Mouse (Mus musculus) G1E (cell line): ENCODE measurements around the gene Osbpl10.

ENCODE experiments used
- CTCF ChIP-seq: IDR thresholded peaks from 2 replicates; pipeline ENCODE4 v1.5.1; 2012; ENCODE audit warnings: low read depth, low read length, inconsistent platforms, mixed read lengths
- GATA1 ChIP-seq: IDR thresholded peaks from 2 replicates; pipeline ENCODE4 v1.6.1; 2012; ENCODE audit warnings: borderline replicate concordance, low read length, inconsistent platforms, mixed read lengths
- GATA2 ChIP-seq: IDR thresholded peaks from 2 replicates; pipeline ENCODE4 v1.6.1; 2012; ENCODE audit warnings: low read depth, low read length, inconsistent platforms, borderline replicate concordance
- TAL1 ChIP-seq: conservative IDR thresholded peaks from 2 replicates; pipeline ENCODE4 v1.6.1; 2012; ENCODE audit warnings: low read depth, low read length, inconsistent platforms, mixed read lengths

DNA sequence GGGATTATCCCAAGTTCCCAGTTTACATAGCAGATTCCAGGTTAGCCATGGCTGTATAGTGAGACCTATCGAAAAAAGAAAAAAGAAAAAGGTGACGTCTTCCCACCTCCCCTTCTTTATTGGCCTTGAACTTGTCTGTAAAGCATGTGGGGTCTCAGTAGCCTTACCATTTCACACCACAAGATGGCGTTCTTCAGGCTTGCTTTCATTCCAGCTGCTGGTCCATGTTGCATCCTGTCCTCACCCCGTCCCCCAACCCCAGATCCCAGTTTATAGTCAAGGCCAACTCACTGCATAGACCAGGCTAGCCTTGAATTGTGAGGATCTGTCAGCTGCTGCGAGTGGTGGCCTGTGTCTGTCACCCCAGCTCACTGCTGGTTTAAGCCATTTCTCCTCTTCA is 111.3 kb downstream of the Osbpl10 start:
- no peak for TF ChIP-seq GATA2
- TF ChIP-seq CTCF = no peak
- no peak for TF ChIP-seq TAL1
- TF ChIP-seq GATA1 = no peak
